Comparison of ENCODE assay signal across 9 mouse cellular contexts in genomic region chr15:97840781-97841180, GRCm38 (mm10). TPM values are rescaled to one million over a fixed set of nuclear protein-coding genes. Genes with fewer than 3 reads are reported as not detected.
DNase-seq lines count a peak whose midpoint lies in the region; ATAC-seq and TF ChIP-seq lines count a peak whose summit lies in the region.
"Had no signal": no experiment of that assay in that cellular context is flagged by ENCODE, and none has a peak within 500 bp of the region (broad histone marks: within the 10 kb centered on the region; RNA-seq: fewer than 3 reads in every experiment).

No protein-coding gene starts in this region.

- 0 out of 2 replicates have a peak, but pooled peaks have one; percentile 1 for ATAC-seq in lung, embryonic 14.5 days (ENCODE audit: insufficient read depth)
- no peak for ATAC-seq in embryonic facial prominence, embryonic 15.5 days (ENCODE audit: insufficient number of reproducible peaks, low FRiP score, low TSS enrichment, low read depth)
- ATAC-seq in neural tube, embryonic 15.5 days (ENCODE audit: low FRiP score): no peak

- TF ChIP-seq CTCF in heart, adult 2 months (IDR thresholded peaks at IDR 0.05): peak; percentile 71
- TF ChIP-seq CTCF in lung, embryonic 14.5 days (IDR thresholded peaks at IDR 0.05; ENCODE audit: low read depth): peak; percentile 58

- H3K27me3 ChIP-seq in heart, adult 2 months (ENCODE audit: control insufficient read depth, insufficient read depth, low read length): no peaks in the 10 kb centered on the region
- no peaks in the 10 kb centered on the region for H3K27me3 ChIP-seq in lung, embryonic 14.5 days (ENCODE audit: insufficient read depth, low read length)
- H3K27me3 ChIP-seq in embryonic facial prominence, embryonic 15.5 days: no peaks in the 10 kb centered on the region
- H3K27me3 ChIP-seq in splenic B cell, adult 2 months (ENCODE audit: control insufficient read depth, insufficient read depth, low read length, poor library complexity, severe bottlenecking): no peaks in the 10 kb centered on the region
- H3K27me3 ChIP-seq in neural tube, embryonic 15.5 days (replicated peaks): no peaks in the 10 kb centered on the region

- no peaks in the 10 kb centered on the region for H3K79me2 ChIP-seq in heart, adult 2 months (replicated peaks; ENCODE audit: control insufficient read depth, insufficient read depth, low read length)

- H3K36me3 ChIP-seq in heart, adult 2 months (ENCODE audit: control insufficient read depth, insufficient read depth, low read length): peaks cover 4% of the 10 kb centered on the region
- no peaks in the 10 kb centered on the region for H3K36me3 ChIP-seq in lung, embryonic 14.5 days (ENCODE audit: insufficient read depth)
- no peaks in the 10 kb centered on the region for H3K36me3 ChIP-seq in embryonic facial prominence, embryonic 15.5 days
- no peaks in the 10 kb centered on the region for H3K36me3 ChIP-seq in splenic B cell, adult 2 months (ENCODE audit: control insufficient read depth, insufficient read depth, low read length, poor library complexity, severe bottlenecking)
- no peaks in the 10 kb centered on the region for H3K36me3 ChIP-seq in neural tube, embryonic 15.5 days

- WGBS in heart, adult 2 months: 44% methylated on average over 1 of the region's 1 CpGs
- 78% methylated on average over 1 of the region's 1 CpGs for WGBS in lung, embryonic 14.5 days
- WGBS in embryonic facial prominence, embryonic 15.5 days: 90% methylated on average over 1 of the region's 1 CpGs
- WGBS in neural tube, embryonic 15.5 days: 96% methylated on average over 1 of the region's 1 CpGs

- no peak overlapping the region for H3K4me3 ChIP-seq in heart, adult 2 months
- no peak overlapping the region for H3K4me3 ChIP-seq in lung, embryonic 14.5 days (ENCODE audit: low read depth, low read length)
- no peak overlapping the region for H3K4me3 ChIP-seq in embryonic facial prominence, embryonic 15.5 days (replicated peaks)
- no peak overlapping the region for H3K4me3 ChIP-seq in neural tube, embryonic 15.5 days (replicated peaks)

- H3K27ac ChIP-seq in heart, adult 2 months: peak overlapping the region; percentile 85
- peak overlapping the region; percentile 77; the same call in 1 of the 2 replicates for H3K27ac ChIP-seq in lung, embryonic 14.5 days (ENCODE audit: low read depth)
- peak overlapping the region; percentile 78 for H3K27ac ChIP-seq in embryonic facial prominence, embryonic 15.5 days (replicated peaks)
- H3K27ac ChIP-seq in neural tube, embryonic 15.5 days (replicated peaks): no peak overlapping the region

- no peak overlapping the region for H3K9ac ChIP-seq in heart, adult 2 months (ENCODE audit: low read depth, low read length)
- H3K9ac ChIP-seq in lung, embryonic 14.5 days: no peak overlapping the region
- H3K9ac ChIP-seq in embryonic facial prominence, embryonic 15.5 days: no peak overlapping the region
- no peak overlapping the region for H3K9ac ChIP-seq in neural tube, embryonic 15.5 days (replicated peaks)

- no peaks in the 10 kb centered on the region for H3K9me3 ChIP-seq in lung, embryonic 14.5 days (ENCODE audit: low read depth, low read length)
- H3K9me3 ChIP-seq in embryonic facial prominence, embryonic 15.5 days (replicated peaks): no peaks in the 10 kb centered on the region
- H3K9me3 ChIP-seq in neural tube, embryonic 15.5 days (replicated peaks): no peaks in the 10 kb centered on the region

- no peak for TF ChIP-seq POLR2A in heart, adult 2 months (IDR thresholded peaks at IDR 0.05; ENCODE audit: insufficient read depth, low read depth, low read length)

- H3K4me1 ChIP-seq in heart, adult 2 months (ENCODE audit: control insufficient read depth, insufficient read depth, low read length): peaks cover 34% of the 10 kb centered on the region
- H3K4me1 ChIP-seq in lung, embryonic 14.5 days (ENCODE audit: insufficient read depth): peaks cover 34% of the 10 kb centered on the region
- peaks cover 53% of the 10 kb centered on the region for H3K4me1 ChIP-seq in embryonic facial prominence, embryonic 15.5 days
- H3K4me1 ChIP-seq in neural tube, embryonic 15.5 days: peaks cover 30% of the 10 kb centered on the region

- intact Hi-C loops in heart, adult 2 months (cut with DNase I): loop anchor here (2.0 kb wide), 1 partner anchor 30 kb away; no protein-coding TSS in a partner anchor
- intact Hi-C loops in heart, postnatal 14 days (cut with DNase I): no loop called here

- peak in 1 of 2 experiments; percentile 20 for DNase-seq in heart, adult 2 months
- DNase-seq in heart, postnatal 14 days: no peak
- DNase-seq in lung, embryonic 14.5 days: no peak
- no peak for DNase-seq in lung, postnatal 25 days (ENCODE audit: low spot score)
- peak; percentile 57 for DNase-seq in splenic B cell, adult 2 months (ENCODE audit: low read depth, low spot score)
- no peak for DNase-seq in spleen, postnatal 36 days (ENCODE audit: low spot score in 2 of 2)
- DNase-seq: gastrocnemius, postnatal 25 days had no signal

- TF ChIP-seq EP300 in heart, adult 2 months (IDR thresholded peaks at IDR 0.05; ENCODE audit: insufficient read depth, low read depth, low read length): no peak

- no peak overlapping the region for H3K4me2 ChIP-seq in lung, embryonic 14.5 days
- H3K4me2 ChIP-seq in embryonic facial prominence, embryonic 15.5 days (replicated peaks): no peak overlapping the region
- no peak overlapping the region for H3K4me2 ChIP-seq in neural tube, embryonic 15.5 days

RNA-seq across cellular contexts. Expression of gene Hdac7, which starts 3.5 kb away (rescaled TPM):
- total RNA-seq in heart, adult 2 months (2021): 10 to 100 TPM; 23.7 to 25.7 TPM
- polyA plus RNA-seq in heart, adult 2 months (2012; rRNA removed): 54.9 and 61.8 TPM in 2 replicates
- total RNA-seq in heart, postnatal 14 days (2021): 10 to 100 TPM; 45.9 to 52.5 TPM
- 43.8 and 51.2 TPM in 2 replicates for polyA plus RNA-seq in lung, embryonic 14.5 days (2014; fragmentation: Nextera tagmentation; extraction: Ambion mirVana)
- polyA plus RNA-seq in embryonic facial prominence, embryonic 15.5 days (2015; fragmentation: Nextera tagmentation; extraction: Ambion mirVana): 37.6 and 37.9 TPM in 2 replicates
- 26.5 and 32.1 TPM in 2 replicates for polyA plus RNA-seq in neural tube, embryonic 15.5 days (2015; fragmentation: Nextera tagmentation; extraction: Ambion mirVana)
